Mouse (Mus musculus) small intestine, adult 2 months (tissue): ENCODE results near the gene Gm27027.
A peak's percentile ranks its signal among the peaks of the same experiment; 100 is the strongest.

Experiments used
- CTCF ChIP-seq: fragments of 200-500 bp; IDR thresholded peaks from 2 replicates; pipeline ENCODE4 v1.5.1; 2012; ENCODE audit warnings: low read depth, mild to moderate bottlenecking, control low read depth, inconsistent platforms, low read length, moderate library complexity, mixed read lengths; ENCODE audit not compliant: insufficient replicate concordance, insufficient read length; ENCODE audit errors: extremely low read depth
- POLR2A ChIP-seq: fragments of 200-500 bp; IDR thresholded peaks from 2 replicates; pipeline ENCODE4 v1.6.1; 2012; ENCODE audit warnings: low read depth, mild to moderate bottlenecking, control low read depth, inconsistent platforms, low read length, moderate library complexity

GRCm38 (mm10) chr2:94035428-94036331, 39.5 kb upstream of the Gm27027 start:
- peak; percentile 64; the same call in 1 of the 2 replicates for TF ChIP-seq CTCF
- TF ChIP-seq POLR2A: no peak
